Mouse (Mus musculus): ENCODE results near the gene Gm31371.
"Not testable (repeated sequence)": the region's sequence is repeated elsewhere in the genome, so short reads cannot be mapped to it uniquely, and the experiment has no call there.

The Gm31371 gene

GRCm38 (mm10) chr8:19903092-19903491, at the start of gene Gm31371:
TSS of gene Gm31371 (plus strand) at chr8:19903392.
- not testable (repeated sequence) for DNase-seq (ENCODE audit: low read depth, low spot score)

DNA sequence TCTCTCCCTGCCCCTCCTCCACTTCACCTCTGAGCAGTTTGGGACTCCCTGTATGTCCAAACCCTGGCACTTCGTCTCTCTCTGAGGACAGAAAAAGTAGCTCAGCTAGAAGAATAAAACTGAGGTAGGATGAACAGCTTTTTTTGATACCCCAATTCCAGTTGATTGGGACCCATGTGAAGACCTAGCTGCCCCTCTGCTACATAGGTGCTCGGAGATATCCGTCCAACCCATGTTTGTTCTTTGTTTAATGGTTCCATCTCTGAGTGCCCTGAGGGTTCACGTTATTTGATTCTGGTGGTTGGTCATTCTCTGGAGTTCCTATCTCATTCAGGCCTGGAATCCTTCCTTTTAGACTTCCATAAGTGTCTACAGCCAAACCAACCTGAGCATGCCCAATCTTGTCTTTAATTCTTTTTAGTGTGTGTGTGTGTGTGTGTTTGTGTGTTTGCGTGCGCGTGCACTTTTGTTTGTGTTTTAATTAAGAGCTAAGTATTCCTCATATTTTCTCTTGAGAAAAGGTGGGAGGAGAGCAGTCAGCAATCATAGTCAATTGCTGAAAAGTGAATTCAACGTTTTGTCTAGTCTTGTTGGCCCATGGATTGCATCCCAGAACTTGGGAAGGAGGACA, 3.3 kb downstream of the Gm31371 start:
- not testable (repeated sequence) for DNase-seq (ENCODE audit: low read depth, low spot score)

GRCm38 (mm10) chr8:19908841-19909321, 5.7 kb downstream of the Gm31371 start:
- not testable (repeated sequence) for DNase-seq (ENCODE audit: low read depth, low spot score)

- DNase-seq (ENCODE audit: low read depth, low spot score): not testable (repeated sequence)
These were observed 15.9 kb downstream of the Gm31371 start for GRCm38 (mm10) chr8:19919086-19919485.

- DNase-seq (ENCODE audit: low read depth, low spot score): not testable (repeated sequence)
These were observed 31.1 kb downstream of the Gm31371 start for GRCm38 (mm10) chr8:19934274-19934673.

- not testable (repeated sequence) for DNase-seq (ENCODE audit: low read depth, low spot score)
These were observed 32.4 kb downstream of the Gm31371 start for GRCm38 (mm10) chr8:19935541-19936030.

DNA sequence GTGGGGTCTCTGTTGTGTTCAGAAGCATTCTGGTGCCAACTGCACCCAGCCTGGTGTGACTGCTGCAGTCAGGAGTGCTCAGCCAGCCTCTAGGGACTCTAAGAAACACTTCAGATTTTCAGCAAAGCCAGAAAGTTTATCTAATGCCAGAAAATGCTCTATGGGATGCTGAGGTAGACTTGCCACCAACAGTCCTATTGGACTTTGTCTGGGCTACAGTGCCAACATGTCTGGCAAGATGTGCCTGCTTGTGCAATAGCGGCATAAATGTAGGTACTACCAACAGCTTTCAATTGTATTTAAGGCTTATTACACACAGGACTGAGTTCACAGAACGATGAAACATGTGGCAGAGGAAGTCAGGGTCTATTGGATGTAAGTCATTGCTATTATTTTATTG, 57.7 kb downstream of the Gm31371 start:
- DNase-seq (ENCODE audit: low read depth, low spot score): no peak

DNA sequence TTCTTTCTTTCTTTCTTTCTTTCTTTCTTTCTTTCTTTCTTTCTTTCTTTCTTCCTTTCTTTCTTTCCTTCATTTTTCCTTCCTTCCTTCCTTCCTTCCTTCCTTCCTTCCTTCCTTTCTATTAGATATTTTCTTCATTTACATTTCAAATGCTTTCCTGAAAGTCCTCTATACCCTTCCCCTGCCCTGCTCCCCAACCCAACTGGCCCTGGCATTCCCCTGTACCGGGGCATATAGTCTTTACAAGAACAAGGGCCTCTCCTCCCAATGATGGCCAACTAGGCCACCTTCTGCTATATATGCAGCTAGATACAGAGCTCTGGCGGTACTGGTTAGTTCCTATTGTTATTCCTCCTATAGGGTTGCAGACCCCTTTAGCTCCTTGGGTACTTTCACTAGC, 60.6 kb downstream of the Gm31371 start:
- DNase-seq (ENCODE audit: low read depth, low spot score): not testable (repeated sequence)

GRCm38 (mm10) chr8:19968151-19968550, 65.0 kb downstream of the Gm31371 start:
- DNase-seq (ENCODE audit: low read depth, low spot score): not testable (repeated sequence)

- not testable (repeated sequence) for DNase-seq (ENCODE audit: low read depth, low spot score)
These were observed 72.0 kb downstream of the Gm31371 start for GRCm38 (mm10) chr8:19975237-19975636.
